Mouse (Mus musculus): ENCODE measurements around the gene Cyfip2.

DNA sequence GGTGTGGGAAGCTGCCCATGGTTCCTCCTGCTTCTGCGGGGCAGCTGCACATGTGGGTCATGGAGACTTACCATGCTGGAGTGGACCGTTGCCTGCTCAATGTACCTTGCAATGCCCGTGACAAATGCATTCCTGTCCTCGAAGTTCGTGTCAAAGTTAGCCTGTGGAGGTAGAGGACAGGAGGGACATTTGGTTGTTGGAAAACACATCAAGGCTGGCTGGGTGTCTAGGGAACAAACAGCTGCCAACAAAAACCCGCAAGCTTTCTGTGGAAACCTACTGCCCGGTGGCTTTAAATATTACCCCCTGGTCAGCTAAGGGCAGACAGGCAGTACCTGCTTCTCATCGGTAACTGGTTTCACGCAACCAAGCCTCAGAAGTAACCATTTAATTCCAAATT is 23.1 kb downstream of the Cyfip2 start:
- TF ChIP-seq POLR2A (IDR thresholded peaks at IDR 0.05; ENCODE audit: extremely low read depth, insufficient read depth, low read length) (no peak), CTCF (IDR thresholded peaks at IDR 0.05; ENCODE audit: low read depth, low read length) (no peak)

Measured in liver, adult 2 months (tissue).